Comparison of ENCODE assay signal across 8 mouse cellular contexts in genomic region chr1:89574941-89575890, GRCm38 (mm10).
A peak's percentile ranks its signal among the peaks of the same experiment; 100 is the strongest.
DNase-seq lines count a peak whose midpoint lies in the region; ATAC-seq and TF ChIP-seq lines count a peak whose summit lies in the region.

No protein-coding gene starts in this region.

- H3K27ac ChIP-seq in heart, embryonic 11.5 days (ENCODE audit: low read depth, low read length): no peak overlapping the region

- no peak for TF ChIP-seq POLR2A in brain, embryonic 14.5 days (IDR thresholded peaks at IDR 0.05; ENCODE audit: borderline replicate concordance, extremely low read depth, insufficient read depth, insufficient read length, poor library complexity, severe bottlenecking)

- H3K27me3 ChIP-seq in heart, embryonic 11.5 days (ENCODE audit: control insufficient read depth, insufficient read depth, low read length): no peaks in the 10 kb centered on the region

- H3K4me1 ChIP-seq in heart, embryonic 11.5 days (ENCODE audit: control insufficient read depth, insufficient read depth, low read length): peaks cover 37% of the 10 kb centered on the region

- 43% methylated on average over 7 of the region's 7 CpGs for WGBS in heart, embryonic 11.5 days (ENCODE audit: insufficient replicate concordance)

- no peaks in the 10 kb centered on the region for H3K36me3 ChIP-seq in heart, embryonic 11.5 days (ENCODE audit: control insufficient read depth, insufficient read depth, low read length)

- no peak overlapping the region for H3K9ac ChIP-seq in heart, embryonic 11.5 days (ENCODE audit: low read depth, low read length)

- H3K4me3 ChIP-seq in heart, embryonic 11.5 days (ENCODE audit: low read depth, low read length): no peak overlapping the region

- ATAC-seq in heart, embryonic 11.5 days (replicated peaks; ENCODE audit: insufficient number of reproducible peaks, low FRiP score, low TSS enrichment): no peak
- no peak for ATAC-seq in activated CD4-positive, CD25-positive, alpha-beta regulatory T cell, adult 4 months

- TF ChIP-seq CTCF in brain, embryonic 14.5 days (IDR thresholded peaks at IDR 0.05; ENCODE audit: borderline replicate concordance, extremely low read depth, insufficient read depth, insufficient read length): no peak

- H3K9me3 ChIP-seq in heart, embryonic 11.5 days (replicated peaks; ENCODE audit: control insufficient read depth, low read length): no peaks in the 10 kb centered on the region

- H3K4me2 ChIP-seq in heart, embryonic 11.5 days: no peak overlapping the region

- DNase-seq in heart, adult 18-20 months: peak; percentile 53 to 55
- peak; percentile 71 for DNase-seq in Muller cell, postnatal 12 days (ENCODE audit: inconsistent ontology term)
- DNase-seq in brain, embryonic 14.5 days (ENCODE audit: low read depth): peak; percentile 29
- peak; percentile 45 to 53 for DNase-seq in kidney, postnatal 36 days
- no peak for DNase-seq in testis, postnatal 10 days (ENCODE audit: low spot score)
- DNase-seq in frontal cortex, postnatal 10 days (ENCODE audit: low spot score in 2 of 2): no peak

Comparison
In these comparisons a context has a peak if more than half of its experiments do, and no peak if none do; other contexts are left out.
1. DNase-seq: peak in heart, adult 18-20 months (2 of 2), Muller cell, postnatal 12 days (single experiment), brain, embryonic 14.5 days (single experiment) and kidney, postnatal 36 days (2 of 2); none in testis, postnatal 10 days (single experiment) and frontal cortex, postnatal 10 days (0 of 2).